Mouse (Mus musculus): ENCODE measurements at regions not wholly inside any gene's neighbourhood (a gene's known extent, or its start where the extent isn't known, plus 50 kb on each side); places are given as distances from the start of the nearest gene placed in this dataset.

- Histone ChIP-seq H3K4me2 (ENCODE audit: low read depth, low read length) (no peak overlapping the region), H3K27me3 (ENCODE audit: insufficient read depth, low read length) (no peaks in the 10 kb centered on the region), H3K9me3 (ENCODE audit: low read length) (no peaks in the 10 kb centered on the region), H3K4me1 (ENCODE audit: insufficient read depth, low read length) (no peaks in the 10 kb centered on the region), H3K36me3 (ENCODE audit: insufficient read depth, low read length) (no peaks in the 10 kb centered on the region), H3K4me3 (ENCODE audit: low read length) (no peak overlapping the region), H3K27ac (peak overlapping the region; percentile 16; the same call in 1 of the 2 replicates), H3K9ac (replicated peaks; ENCODE audit: low read length) (no peak overlapping the region)
- ATAC-seq (peak; percentile 86), DNase-seq (ENCODE audit: low spot score) (peak; percentile 80)
- whole genome bisulfite sequencing, result 10% methylated on average over 2 of the region's 2 CpGs
- no peak for TF ChIP-seq CTCF (IDR thresholded peaks at IDR 0.05; ENCODE audit: low read depth)
Observed at GRCm38 (mm10) chr14:103764047-103764446, 80.2 kb downstream of the Ednrb start.

DNA sequence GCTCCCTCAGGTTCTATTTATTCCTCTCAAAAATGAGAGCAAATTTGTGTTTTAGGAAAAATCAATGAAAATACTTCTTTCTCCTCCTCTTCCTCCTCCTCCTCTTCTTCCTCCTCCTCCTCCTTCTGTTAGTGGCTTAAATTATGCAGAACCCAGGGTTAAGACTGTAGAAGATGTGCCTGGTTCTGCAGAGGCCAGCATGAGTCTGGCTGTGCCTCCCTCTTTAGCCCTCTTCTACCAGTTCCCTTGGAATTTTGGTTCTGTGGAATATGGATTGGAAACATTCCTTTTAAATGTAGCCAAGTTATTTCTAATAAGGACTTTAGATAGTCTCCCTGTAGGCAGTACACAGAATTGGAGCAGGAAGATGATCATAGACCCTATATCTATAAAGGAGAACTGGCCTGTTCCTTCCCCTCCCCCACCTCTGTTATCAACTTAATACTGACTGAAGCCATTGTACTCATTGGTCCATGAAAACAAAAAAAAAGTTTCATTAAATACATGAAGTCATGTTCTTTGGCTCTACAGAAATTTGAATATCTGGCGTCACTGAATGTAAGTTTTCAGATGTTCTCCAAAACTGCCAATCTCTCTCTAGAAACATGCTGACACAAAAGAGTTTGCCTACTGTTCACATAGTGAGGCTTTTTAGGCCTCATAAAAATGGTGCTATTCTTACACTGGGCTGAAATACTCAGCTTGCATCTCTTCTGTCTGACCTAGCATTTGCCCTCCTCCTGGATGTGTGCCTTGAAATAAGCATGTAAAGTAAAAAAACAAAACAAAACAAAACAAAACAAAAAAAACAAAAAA is 80.8 kb downstream of the Ednrb start:
- Histone ChIP-seq H3K27ac (peak overlapping the region; percentile 16), H3K9ac (replicated peaks; ENCODE audit: low read length) (no peak overlapping the region), H3K4me1 (ENCODE audit: insufficient read depth, low read length) (no peaks in the 10 kb centered on the region), H3K4me2 (ENCODE audit: low read depth, low read length) (no peak overlapping the region), H3K27me3 (ENCODE audit: insufficient read depth, low read length) (no peaks in the 10 kb centered on the region), H3K36me3 (ENCODE audit: insufficient read depth, low read length) (no peaks in the 10 kb centered on the region), H3K4me3 (ENCODE audit: low read length) (no peak overlapping the region), H3K9me3 (ENCODE audit: low read length) (no peaks in the 10 kb centered on the region)
- peak; percentile 29 for DNase-seq (ENCODE audit: low spot score)
- 45% methylated on average over 1 of the region's 1 CpGs for WGBS
- peak; percentile 89 for ATAC-seq
- no peak for TF ChIP-seq CTCF (IDR thresholded peaks at IDR 0.05; ENCODE audit: low read depth)

DNA sequence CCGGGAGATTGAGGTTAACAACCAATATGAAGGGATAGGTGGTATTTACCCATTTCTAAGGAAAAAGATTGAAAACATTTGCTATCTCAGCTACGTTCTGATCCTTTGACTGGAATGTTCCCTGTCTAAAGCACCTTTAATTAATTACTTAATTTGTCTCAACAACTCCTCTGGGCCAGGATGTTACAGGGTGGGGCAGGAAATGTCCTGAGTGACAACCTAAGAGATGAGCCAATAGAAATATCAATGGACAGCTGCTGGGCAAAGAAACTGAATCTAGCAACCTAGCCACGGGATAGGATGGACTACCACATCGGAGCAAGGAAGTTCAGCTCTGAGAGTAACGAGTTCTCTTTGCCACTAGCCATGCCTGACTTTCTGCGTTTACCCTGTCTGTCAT is 84.8 kb downstream of the Ednrb start:
- Histone ChIP-seq H3K9ac (replicated peaks; ENCODE audit: low read length) (no peak overlapping the region), H3K4me3 (ENCODE audit: low read length) (no peak overlapping the region), H3K9me3 (ENCODE audit: low read length) (no peaks in the 10 kb centered on the region), H3K4me2 (ENCODE audit: low read depth, low read length) (no peak overlapping the region), H3K27me3 (ENCODE audit: insufficient read depth, low read length) (no peaks in the 10 kb centered on the region), H3K4me1 (ENCODE audit: insufficient read depth, low read length) (no peaks in the 10 kb centered on the region), H3K27ac (no peak overlapping the region), H3K36me3 (ENCODE audit: insufficient read depth, low read length) (no peaks in the 10 kb centered on the region)
- DNase-seq (ENCODE audit: low spot score) (no peak), ATAC-seq (no peak)
- 87% methylated on average over 6 of the region's 6 CpGs for WGBS
- TF ChIP-seq CTCF (IDR thresholded peaks at IDR 0.05; ENCODE audit: low read depth), result no peak

Data from hindbrain, postnatal 0 days (tissue).